Mouse (Mus musculus): ENCODE measurements around the gene Smc1b. TPM values are rescaled to one million over a fixed set of nuclear protein-coding genes. Genes with fewer than 3 reads are reported as not detected.

Gene Smc1b
- polyA plus RNA-seq, 1 experiment from 2014 or later = 0.29 TPM

GRCm38 (mm10) chr15:85156198-85156597 lies 24.4 kb upstream of the Smc1b start:
- Histone ChIP-seq H3K4me1 (replicated peaks; ENCODE audit: insufficient read depth, low read length) (0 out of 2 replicates have a peak, but pooled peaks cover 3% of the 10 kb centered on the region), H3K4me3 (replicated peaks; ENCODE audit: low read depth, low read length) (no peak overlapping the region), H3K9me3 (replicated peaks; ENCODE audit: low read length) (no peaks in the 10 kb centered on the region), H3K36me3 (ENCODE audit: insufficient read depth, low read length) (no peaks in the 10 kb centered on the region), H3K27ac (no peak overlapping the region), H3K4me2 (ENCODE audit: low read length) (no peak overlapping the region), H3K27me3 (ENCODE audit: insufficient read depth, low read length) (no peaks in the 10 kb centered on the region), H3K9ac (ENCODE audit: low read depth, low read length) (no peak overlapping the region)
- WGBS = 65% methylated on average over 4 of the region's 4 CpGs
- DNase-seq (ENCODE audit: low spot score) (no peak), ATAC-seq (replicated peaks; ENCODE audit: low FRiP score, low read depth) (no peak)
- TF ChIP-seq CTCF (IDR thresholded peaks at IDR 0.05; ENCODE audit: low read depth) = no peak

GRCm38 (mm10) chr15:85154091-85154490 lies 22.3 kb upstream of the Smc1b start:
- no peaks in the 10 kb centered on the region for H3K9me3 ChIP-seq (replicated peaks; ENCODE audit: low read length)
- TF ChIP-seq CTCF (IDR thresholded peaks at IDR 0.05; ENCODE audit: low read depth) = no peak
- ATAC-seq (replicated peaks; ENCODE audit: low FRiP score, low read depth) (no peak), DNase-seq (ENCODE audit: low spot score) (no peak)
- H3K4me3 ChIP-seq (replicated peaks; ENCODE audit: low read depth, low read length) = no peak overlapping the region
- 83% methylated on average over 3 of the region's 3 CpGs for WGBS
- no peak overlapping the region for H3K27ac ChIP-seq
- H3K27me3 ChIP-seq (ENCODE audit: insufficient read depth, low read length) = no peaks in the 10 kb centered on the region
- H3K4me1 ChIP-seq (replicated peaks; ENCODE audit: insufficient read depth, low read length) = 0 out of 2 replicates have a peak, but pooled peaks cover 3% of the 10 kb centered on the region
- no peak overlapping the region for H3K9ac ChIP-seq (ENCODE audit: low read depth, low read length)
- no peaks in the 10 kb centered on the region for H3K36me3 ChIP-seq (ENCODE audit: insufficient read depth, low read length)
- H3K4me2 ChIP-seq (ENCODE audit: low read length) = no peak overlapping the region

- DNase-seq (ENCODE audit: low spot score) (no peak), ATAC-seq (replicated peaks; ENCODE audit: low FRiP score, low read depth) (no peak)
- TF ChIP-seq CTCF (IDR thresholded peaks at IDR 0.05; ENCODE audit: low read depth) = no peak
- Histone ChIP-seq H3K4me1 (replicated peaks; ENCODE audit: insufficient read depth, low read length) (0 out of 2 replicates have a peak, but pooled peaks cover 3% of the 10 kb centered on the region), H3K4me2 (ENCODE audit: low read length) (no peak overlapping the region), H3K27me3 (ENCODE audit: insufficient read depth, low read length) (no peaks in the 10 kb centered on the region), H3K4me3 (replicated peaks; ENCODE audit: low read depth, low read length) (no peak overlapping the region), H3K9ac (ENCODE audit: low read depth, low read length) (no peak overlapping the region), H3K9me3 (replicated peaks; ENCODE audit: low read length) (no peaks in the 10 kb centered on the region), H3K27ac (no peak overlapping the region), H3K36me3 (ENCODE audit: insufficient read depth, low read length) (no peaks in the 10 kb centered on the region)
- 68% methylated on average over 3 of the region's 3 CpGs for WGBS
Observed at GRCm38 (mm10) chr15:85152577-85152976, 20.8 kb upstream of the Smc1b start.

GRCm38 (mm10) chr15:85151433-85151918 lies 19.7 kb upstream of the Smc1b start:
- H3K27ac ChIP-seq = no peak overlapping the region
- H3K4me1 ChIP-seq (replicated peaks; ENCODE audit: insufficient read depth, low read length) = 0 out of 2 replicates have a peak, but pooled peaks cover 3% of the 10 kb centered on the region
- H3K4me2 ChIP-seq (ENCODE audit: low read length) = no peak overlapping the region
- H3K36me3 ChIP-seq (ENCODE audit: insufficient read depth, low read length) = no peaks in the 10 kb centered on the region
- H3K9ac ChIP-seq (ENCODE audit: low read depth, low read length) = no peak overlapping the region
- TF ChIP-seq CTCF (IDR thresholded peaks at IDR 0.05; ENCODE audit: low read depth) = peak; percentile 99
- 29% methylated on average over 13 of the region's 13 CpGs for WGBS
- DNase-seq (ENCODE audit: low spot score) (peak; percentile 86), ATAC-seq (replicated peaks; ENCODE audit: low FRiP score, low read depth) (peak; percentile 57)
- no peak overlapping the region for H3K4me3 ChIP-seq (replicated peaks; ENCODE audit: low read depth, low read length)
- H3K9me3 ChIP-seq (replicated peaks; ENCODE audit: low read length) = no peaks in the 10 kb centered on the region
- H3K27me3 ChIP-seq (ENCODE audit: insufficient read depth, low read length) = no peaks in the 10 kb centered on the region

GRCm38 (mm10) chr15:85144249-85144648 lies 12.5 kb upstream of the Smc1b start:
- H3K27ac ChIP-seq = no peak overlapping the region
- no peak for ATAC-seq (replicated peaks; ENCODE audit: low FRiP score, low read depth)
- no peak overlapping the region for H3K4me3 ChIP-seq (replicated peaks; ENCODE audit: low read depth, low read length)
- 93% methylated on average over 5 of the region's 5 CpGs for WGBS
- H3K9ac ChIP-seq (ENCODE audit: low read depth, low read length) = no peak overlapping the region
- no peaks in the 10 kb centered on the region for H3K9me3 ChIP-seq (replicated peaks; ENCODE audit: low read length)
- no peak for DNase-seq (ENCODE audit: low spot score)
- H3K4me1 ChIP-seq (replicated peaks; ENCODE audit: insufficient read depth, low read length) = no peaks in the 10 kb centered on the region
- no peaks in the 10 kb centered on the region for H3K36me3 ChIP-seq (ENCODE audit: insufficient read depth, low read length)
- H3K27me3 ChIP-seq (ENCODE audit: insufficient read depth, low read length) = no peaks in the 10 kb centered on the region
- no peak for TF ChIP-seq CTCF (IDR thresholded peaks at IDR 0.05; ENCODE audit: low read depth)
- H3K4me2 ChIP-seq (ENCODE audit: low read length) = no peak overlapping the region

GRCm38 (mm10) chr15:85143747-85144146 lies 12.0 kb upstream of the Smc1b start:
- 97% methylated on average over 1 of the region's 1 CpGs for WGBS
- no peaks in the 10 kb centered on the region for H3K9me3 ChIP-seq (replicated peaks; ENCODE audit: low read length)
- H3K27me3 ChIP-seq (ENCODE audit: insufficient read depth, low read length) = no peaks in the 10 kb centered on the region
- ATAC-seq (replicated peaks; ENCODE audit: low FRiP score, low read depth) (no peak), DNase-seq (ENCODE audit: low spot score) (no peak)
- no peaks in the 10 kb centered on the region for H3K4me1 ChIP-seq (replicated peaks; ENCODE audit: insufficient read depth, low read length)
- no peaks in the 10 kb centered on the region for H3K36me3 ChIP-seq (ENCODE audit: insufficient read depth, low read length)
- no peak overlapping the region for H3K27ac ChIP-seq
- no peak overlapping the region for H3K4me2 ChIP-seq (ENCODE audit: low read length)
- H3K4me3 ChIP-seq (replicated peaks; ENCODE audit: low read depth, low read length) = no peak overlapping the region
- H3K9ac ChIP-seq (ENCODE audit: low read depth, low read length) = no peak overlapping the region
- TF ChIP-seq CTCF (IDR thresholded peaks at IDR 0.05; ENCODE audit: low read depth) = peak; percentile 29; the same call in 1 of the 2 replicates

GRCm38 (mm10) chr15:85143161-85143560 lies 11.4 kb upstream of the Smc1b start:
- Histone ChIP-seq H3K27ac (no peak overlapping the region), H3K27me3 (ENCODE audit: insufficient read depth, low read length) (no peaks in the 10 kb centered on the region), H3K4me2 (ENCODE audit: low read length) (no peak overlapping the region), H3K4me3 (replicated peaks; ENCODE audit: low read depth, low read length) (no peak overlapping the region), H3K4me1 (replicated peaks; ENCODE audit: insufficient read depth, low read length) (no peaks in the 10 kb centered on the region), H3K9ac (ENCODE audit: low read depth, low read length) (no peak overlapping the region), H3K36me3 (ENCODE audit: insufficient read depth, low read length) (no peaks in the 10 kb centered on the region), H3K9me3 (replicated peaks; ENCODE audit: low read length) (no peaks in the 10 kb centered on the region)
- ATAC-seq (replicated peaks; ENCODE audit: low FRiP score, low read depth) (no peak), DNase-seq (ENCODE audit: low spot score) (no peak)
- TF ChIP-seq CTCF (IDR thresholded peaks at IDR 0.05; ENCODE audit: low read depth) = no peak
- WGBS = 90% methylated on average over 11 of the region's 11 CpGs
